In the genomic region with DNA sequence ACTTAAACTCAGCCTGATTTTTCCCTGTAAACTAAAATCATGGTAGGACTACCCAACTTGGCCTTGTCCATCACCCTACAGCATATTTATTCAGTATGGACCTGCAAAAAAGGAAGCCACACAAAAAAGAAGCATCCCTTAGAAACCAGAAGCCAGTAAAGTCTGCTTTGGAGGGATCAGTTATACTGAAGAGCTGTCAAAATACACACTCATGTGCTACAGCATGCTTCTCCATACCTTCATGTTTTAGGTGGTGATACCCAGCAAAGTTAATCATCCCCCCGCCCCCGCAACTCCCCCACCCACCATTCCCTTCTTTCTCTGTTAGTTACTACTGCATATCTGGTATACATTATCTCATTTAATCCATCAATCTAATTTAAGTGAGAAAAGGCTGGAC, we compare ENCODE assay signal across 8 mouse cellular contexts. TPM values are rescaled to one million over a fixed set of nuclear protein-coding genes. Genes with fewer than 3 reads are reported as not detected.
DNase-seq lines count a peak whose midpoint lies in the region; ATAC-seq and TF ChIP-seq lines count a peak whose summit lies in the region.

No protein-coding gene starts in this region.

- ATAC-seq in embryonic facial prominence, embryonic 12.5 days (ENCODE audit: insufficient number of reproducible peaks, insufficient read depth, low FRiP score, low TSS enrichment), result no peak
- no peak for ATAC-seq in neural tube, embryonic 15.5 days (ENCODE audit: low FRiP score)

- no peak overlapping the region for H3K9ac ChIP-seq in embryonic facial prominence, embryonic 12.5 days
- peak overlapping the region; percentile 74 for H3K9ac ChIP-seq in neural tube, embryonic 15.5 days (replicated peaks)

- WGBS in embryonic facial prominence, embryonic 12.5 days, result 36% methylated on average over 2 of the region's 2 CpGs
- 71% methylated on average over 2 of the region's 2 CpGs for WGBS in limb, embryonic 10.5 days
- WGBS in neural tube, embryonic 15.5 days, result 73% methylated on average over 2 of the region's 2 CpGs

- intact Hi-C loops in left cerebral cortex, adult 2 months (cut with DNase I), result loop anchor here (1.0 kb wide), 1 partner anchor 15 kb away; no protein-coding TSS in a partner anchor

- H3K27ac ChIP-seq in left cerebral cortex, adult 2 months, result peak overlapping the region; percentile 96
- H3K27ac ChIP-seq in embryonic facial prominence, embryonic 12.5 days, result peak overlapping the region; percentile 86
- peak overlapping the region; percentile 85 for H3K27ac ChIP-seq in limb, embryonic 10.5 days
- peak overlapping the region; percentile 97 for H3K27ac ChIP-seq in neural tube, embryonic 15.5 days (replicated peaks)

- H3K27me3 ChIP-seq in embryonic facial prominence, embryonic 12.5 days, result no peaks in the 10 kb centered on the region
- H3K27me3 ChIP-seq in limb, embryonic 10.5 days (ENCODE audit: low read depth, poor library complexity, severe bottlenecking), result no peaks in the 10 kb centered on the region
- no peaks in the 10 kb centered on the region for H3K27me3 ChIP-seq in neural tube, embryonic 15.5 days (replicated peaks)

- no peak for DNase-seq in left cerebral cortex, adult 2 months (ENCODE audit: extremely low spot score in 1 of 2, low spot score in 2 of 2)
- no peak for DNase-seq in left cerebral cortex, adult 11 months (ENCODE audit: low spot score)
- DNase-seq in limb, embryonic 10.5 days (ENCODE audit: low spot score), result no peak
- no peak for DNase-seq in urinary bladder, postnatal 14 days (ENCODE audit: low spot score)
- DNase-seq in frontal cortex, postnatal 25 days (ENCODE audit: low spot score in 2 of 2), result no peak
- DNase-seq in spleen, postnatal 4 days (ENCODE audit: low spot score in 2 of 2), result no peak

- no peaks in the 10 kb centered on the region for H3K9me3 ChIP-seq in embryonic facial prominence, embryonic 12.5 days
- no peaks in the 10 kb centered on the region for H3K9me3 ChIP-seq in limb, embryonic 10.5 days (replicated peaks)
- no peaks in the 10 kb centered on the region for H3K9me3 ChIP-seq in neural tube, embryonic 15.5 days (replicated peaks)

- H3K4me2 ChIP-seq in embryonic facial prominence, embryonic 12.5 days (replicated peaks), result peak overlapping the region; percentile 84
- peak overlapping the region; percentile 76 for H3K4me2 ChIP-seq in neural tube, embryonic 15.5 days

- H3K36me3 ChIP-seq in embryonic facial prominence, embryonic 12.5 days, result no peaks in the 10 kb centered on the region
- H3K36me3 ChIP-seq in limb, embryonic 10.5 days, result peaks cover 10% of the 10 kb centered on the region
- H3K36me3 ChIP-seq in neural tube, embryonic 15.5 days, result no peaks in the 10 kb centered on the region

- H3K4me3 ChIP-seq in left cerebral cortex, adult 2 months, result peak overlapping the region; percentile 62
- peak overlapping the region; percentile 53 for H3K4me3 ChIP-seq in embryonic facial prominence, embryonic 12.5 days
- peak overlapping the region; percentile 60 for H3K4me3 ChIP-seq in limb, embryonic 10.5 days
- peak overlapping the region; percentile 56 for H3K4me3 ChIP-seq in neural tube, embryonic 15.5 days (replicated peaks)

- H3K4me1 ChIP-seq in embryonic facial prominence, embryonic 12.5 days, result peaks cover 45% of the 10 kb centered on the region
- peaks cover 68% of the 10 kb centered on the region for H3K4me1 ChIP-seq in limb, embryonic 10.5 days
- peaks cover 77% of the 10 kb centered on the region for H3K4me1 ChIP-seq in neural tube, embryonic 15.5 days

- TF ChIP-seq CTCF in left cerebral cortex, adult 2 months (IDR thresholded peaks at IDR 0.05), result no peak

RNA-seq across cellular contexts. Expression of a gene that starts 16.5 kb away (rescaled TPM):
- 100 to 1,000 TPM; 101 to 102 TPM for total RNA-seq in left cerebral cortex, adult 2 months (2021)
- polyA plus RNA-seq in embryonic facial prominence, embryonic 12.5 days (2016; fragmentation: Nextera tagmentation; extraction: Ambion mirVana), result 118 and 120 TPM in 2 replicates
- polyA plus RNA-seq in limb, embryonic 10.5 days (2016; fragmentation: Nextera tagmentation; extraction: Ambion mirVana), result 70.0 and 95.4 TPM in 2 replicates
- polyA plus RNA-seq in neural tube, embryonic 15.5 days (2015; fragmentation: Nextera tagmentation; extraction: Ambion mirVana), result 137 and 147 TPM in 2 replicates
